Mouse (Mus musculus): ENCODE measurements at regions not wholly inside any gene's neighbourhood (a gene's known extent, or its start where the extent isn't known, plus 50 kb on each side); places are given as distances from the start of the nearest gene placed in this dataset.

- no peak for DNase-seq (ENCODE audit: extremely low spot score in 1 of 2, low spot score in 1 of 2)
These were observed 104.1 kb upstream of the Vps8 start for GRCm38 (mm10) chr16:21318640-21319365.

GRCm38 (mm10) chr16:21320284-21320683 lies 102.6 kb upstream of the Vps8 start:
- DNase-seq (ENCODE audit: extremely low spot score in 1 of 2, low spot score in 1 of 2) = no peak

GRCm38 (mm10) chr16:21321188-21322070 lies 101.5 kb upstream of the Vps8 start:
- no peak for DNase-seq (ENCODE audit: extremely low spot score in 1 of 2, low spot score in 1 of 2)

- DNase-seq (ENCODE audit: extremely low spot score in 1 of 2, low spot score in 1 of 2) = no peak
These were observed 100.5 kb upstream of the Vps8 start for GRCm38 (mm10) chr16:21322437-21322836.

- no peak for DNase-seq (ENCODE audit: extremely low spot score in 1 of 2, low spot score in 1 of 2)
These were observed 99.4 kb upstream of the Vps8 start for GRCm38 (mm10) chr16:21323446-21324034.

- no peak for DNase-seq (ENCODE audit: extremely low spot score in 1 of 2, low spot score in 1 of 2)
These were observed 94.9 kb upstream of the Vps8 start for GRCm38 (mm10) chr16:21327969-21328368.

GRCm38 (mm10) chr16:21329199-21329598 lies 93.7 kb upstream of the Vps8 start:
- DNase-seq (ENCODE audit: extremely low spot score in 1 of 2, low spot score in 1 of 2) = no peak

- no peak for DNase-seq (ENCODE audit: extremely low spot score in 1 of 2, low spot score in 1 of 2)
These were observed 91.7 kb upstream of the Vps8 start for GRCm38 (mm10) chr16:21331229-21331628.

GRCm38 (mm10) chr16:21332411-21332810 lies 90.5 kb upstream of the Vps8 start:
- no peak for DNase-seq (ENCODE audit: extremely low spot score in 1 of 2, low spot score in 1 of 2)

- no peak for DNase-seq (ENCODE audit: extremely low spot score in 1 of 2, low spot score in 1 of 2)
These were observed 90.1 kb upstream of the Vps8 start for GRCm38 (mm10) chr16:21332862-21333222.

GRCm38 (mm10) chr16:21333223-21333951 lies 89.5 kb upstream of the Vps8 start:
- DNase-seq (ENCODE audit: extremely low spot score in 1 of 2, low spot score in 1 of 2) = peak; percentile 91

GRCm38 (mm10) chr16:21339061-21339459 lies 83.9 kb upstream of the Vps8 start:
- DNase-seq (ENCODE audit: extremely low spot score in 1 of 2, low spot score in 1 of 2) = no peak

- peak; percentile 40 to 45 for DNase-seq (ENCODE audit: extremely low spot score in 1 of 2, low spot score in 1 of 2)
These were observed 83.3 kb upstream of the Vps8 start for GRCm38 (mm10) chr16:21339460-21340081.

GRCm38 (mm10) chr16:21340136-21340535 lies 82.8 kb upstream of the Vps8 start:
- DNase-seq (ENCODE audit: extremely low spot score in 1 of 2, low spot score in 1 of 2) = no peak

GRCm38 (mm10) chr16:21349869-21350268 lies 73.0 kb upstream of the Vps8 start:
- DNase-seq (ENCODE audit: extremely low spot score in 1 of 2, low spot score in 1 of 2) = no peak

- DNase-seq (ENCODE audit: extremely low spot score in 1 of 2, low spot score in 1 of 2) = no peak
These were observed 71.6 kb upstream of the Vps8 start for GRCm38 (mm10) chr16:21351289-21351688.

- no peak for DNase-seq (ENCODE audit: extremely low spot score in 1 of 2, low spot score in 1 of 2)
These were observed 69.8 kb upstream of the Vps8 start for GRCm38 (mm10) chr16:21353111-21353510.

- DNase-seq (ENCODE audit: extremely low spot score in 1 of 2, low spot score in 1 of 2) = no peak
These were observed 69.4 kb upstream of the Vps8 start for GRCm38 (mm10) chr16:21353545-21353944.

- no peak for DNase-seq (ENCODE audit: extremely low spot score in 1 of 2, low spot score in 1 of 2)
These were observed 67.3 kb upstream of the Vps8 start for GRCm38 (mm10) chr16:21355638-21356037.

- DNase-seq (ENCODE audit: extremely low spot score in 1 of 2, low spot score in 1 of 2) = no peak
These were observed 65.5 kb upstream of the Vps8 start for GRCm38 (mm10) chr16:21357433-21357832.
